Mouse (Mus musculus): ENCODE measurements around the gene Whamm. TPM values are rescaled to one million over a fixed set of nuclear protein-coding genes. Genes with fewer than 3 reads are reported as not detected.

Whamm gene
- 6.9 and 7.3 TPM in 2 replicates for polyA plus RNA-seq (2014; fragmentation: Nextera tagmentation; extraction: Ambion mirVana)

- ATAC-seq (ENCODE audit: low read depth) = peak; percentile 100
- peak within 1 kb of the TSS; percentile 81 for H3K4me3 ChIP-seq (ENCODE audit: low read depth, low read length)
- no peaks in the 10 kb centered on the region for H3K9me3 ChIP-seq (ENCODE audit: control insufficient read depth, low read length)
- H3K36me3 ChIP-seq (ENCODE audit: control insufficient read depth, insufficient read depth, low read length) = 0 out of 2 replicates have a peak, but pooled peaks cover 3% of the 10 kb centered on the region
- WGBS = 0% methylated on average over 27 of the region's 96 CpGs
- peak within 1 kb of the TSS; percentile 83 for H3K27ac ChIP-seq (replicated peaks; ENCODE audit: low read depth, low read length)
- H3K9ac ChIP-seq (ENCODE audit: low read depth, low read length) = peak within 1 kb of the TSS; percentile 81
- H3K4me2 ChIP-seq (ENCODE audit: low read depth, low read length) = peak within 1 kb of the TSS; percentile 78
- peaks cover 4% of the 10 kb centered on the region; the same call in 1 of the 2 replicates for H3K4me1 ChIP-seq (ENCODE audit: control insufficient read depth, insufficient read depth, low read length)
- DNase-seq (ENCODE audit: low spot score) = peak; percentile 98
- no peaks in the 10 kb centered on the region for H3K27me3 ChIP-seq (replicated peaks; ENCODE audit: control insufficient read depth, insufficient read depth, low read length)
These were observed at the start of gene Whamm for GRCm38 (mm10) chr7:81571108-81571940. TSS of gene Whamm (plus strand) at chr7:81571266.

GRCm38 (mm10) chr7:81523008-81523662 lies 47.9 kb upstream of the Whamm start:
- Histone ChIP-seq H3K9me3 (ENCODE audit: control insufficient read depth, low read length) (no peaks in the 10 kb centered on the region), H3K4me3 (ENCODE audit: low read depth, low read length) (peak overlapping the region; percentile 59), H3K36me3 (ENCODE audit: control insufficient read depth, insufficient read depth, low read length) (peaks cover 24% of the 10 kb centered on the region), H3K27ac (replicated peaks; ENCODE audit: low read depth, low read length) (peak overlapping the region; percentile 95), H3K4me1 (ENCODE audit: control insufficient read depth, insufficient read depth, low read length) (peaks cover 11% of the 10 kb centered on the region), H3K9ac (ENCODE audit: low read depth, low read length) (peak overlapping the region; percentile 78), H3K4me2 (ENCODE audit: low read depth, low read length) (peak overlapping the region; percentile 89), H3K27me3 (replicated peaks; ENCODE audit: control insufficient read depth, insufficient read depth, low read length) (no peaks in the 10 kb centered on the region)
- peak; percentile 99 for DNase-seq (ENCODE audit: low spot score)
- under 1% methylated on average over 31 of the region's 31 CpGs for WGBS
- ATAC-seq (ENCODE audit: low read depth) = peak; percentile 99

GRCm38 (mm10) chr7:81523663-81524017 lies 47.4 kb upstream of the Whamm start:
- Histone ChIP-seq H3K27ac (replicated peaks; ENCODE audit: low read depth, low read length) (peak overlapping the region; percentile 95), H3K9me3 (ENCODE audit: control insufficient read depth, low read length) (no peaks in the 10 kb centered on the region), H3K27me3 (replicated peaks; ENCODE audit: control insufficient read depth, insufficient read depth, low read length) (no peaks in the 10 kb centered on the region), H3K9ac (ENCODE audit: low read depth, low read length) (peak overlapping the region; percentile 78), H3K4me1 (ENCODE audit: control insufficient read depth, insufficient read depth, low read length) (peaks cover 11% of the 10 kb centered on the region), H3K4me2 (ENCODE audit: low read depth, low read length) (peak overlapping the region; percentile 89), H3K4me3 (ENCODE audit: low read depth, low read length) (peak overlapping the region; percentile 59), H3K36me3 (ENCODE audit: control insufficient read depth, insufficient read depth, low read length) (peaks cover 29% of the 10 kb centered on the region)
- 7% methylated on average over 13 of the region's 13 CpGs for WGBS
- DNase-seq (ENCODE audit: low spot score) (no peak), ATAC-seq (ENCODE audit: low read depth) (no peak)

- Histone ChIP-seq H3K9me3 (ENCODE audit: control insufficient read depth, low read length) (peaks cover 9% of the 10 kb centered on the region; the same call in 1 of the 2 replicates), H3K4me2 (ENCODE audit: low read depth, low read length) (no peak overlapping the region), H3K36me3 (ENCODE audit: control insufficient read depth, insufficient read depth, low read length) (peaks cover 81% of the 10 kb centered on the region), H3K4me3 (ENCODE audit: low read depth, low read length) (no peak overlapping the region), H3K27ac (replicated peaks; ENCODE audit: low read depth, low read length) (no peak overlapping the region), H3K4me1 (ENCODE audit: control insufficient read depth, insufficient read depth, low read length) (peaks cover 11% of the 10 kb centered on the region), H3K9ac (ENCODE audit: low read depth, low read length) (no peak overlapping the region), H3K27me3 (replicated peaks; ENCODE audit: control insufficient read depth, insufficient read depth, low read length) (no peaks in the 10 kb centered on the region)
- DNase-seq (ENCODE audit: low spot score) = no peak
- WGBS = 90% methylated on average over 8 of the region's 8 CpGs
- ATAC-seq (ENCODE audit: low read depth) = no peak
These were observed 42.1 kb upstream of the Whamm start for GRCm38 (mm10) chr7:81528918-81529317.

- H3K9me3 ChIP-seq (ENCODE audit: control insufficient read depth, low read length) = peaks cover 14% of the 10 kb centered on the region; the same call in 1 of the 2 replicates
- ATAC-seq (ENCODE audit: low read depth) (no peak), DNase-seq (ENCODE audit: low spot score) (no peak)
- H3K4me3 ChIP-seq (ENCODE audit: low read depth, low read length) = no peak overlapping the region
- no peak overlapping the region for H3K9ac ChIP-seq (ENCODE audit: low read depth, low read length)
- H3K4me2 ChIP-seq (ENCODE audit: low read depth, low read length) = no peak overlapping the region
- H3K4me1 ChIP-seq (ENCODE audit: control insufficient read depth, insufficient read depth, low read length) = no peaks in the 10 kb centered on the region
- H3K36me3 ChIP-seq (ENCODE audit: control insufficient read depth, insufficient read depth, low read length) = peaks cover 84% of the 10 kb centered on the region
- WGBS = 77% methylated on average over 1 of the region's 1 CpGs
- no peaks in the 10 kb centered on the region for H3K27me3 ChIP-seq (replicated peaks; ENCODE audit: control insufficient read depth, insufficient read depth, low read length)
- H3K27ac ChIP-seq (replicated peaks; ENCODE audit: low read depth, low read length) = no peak overlapping the region
These were observed 39.6 kb upstream of the Whamm start for GRCm38 (mm10) chr7:81531462-81531861.

- Histone ChIP-seq H3K27me3 (replicated peaks; ENCODE audit: control insufficient read depth, insufficient read depth, low read length) (no peaks in the 10 kb centered on the region), H3K4me2 (ENCODE audit: low read depth, low read length) (no peak overlapping the region), H3K36me3 (ENCODE audit: control insufficient read depth, insufficient read depth, low read length) (peaks cover 41% of the 10 kb centered on the region), H3K4me3 (ENCODE audit: low read depth, low read length) (no peak overlapping the region), H3K4me1 (ENCODE audit: control insufficient read depth, insufficient read depth, low read length) (no peaks in the 10 kb centered on the region), H3K9ac (ENCODE audit: low read depth, low read length) (no peak overlapping the region), H3K9me3 (ENCODE audit: control insufficient read depth, low read length) (peaks cover 14% of the 10 kb centered on the region; the same call in 1 of the 2 replicates), H3K27ac (replicated peaks; ENCODE audit: low read depth, low read length) (no peak overlapping the region)
- ATAC-seq (ENCODE audit: low read depth) = no peak
- DNase-seq (ENCODE audit: low spot score) = no peak
- WGBS = 84% methylated on average over 4 of the region's 4 CpGs
These were observed 34.6 kb upstream of the Whamm start for GRCm38 (mm10) chr7:81536478-81536877.

- Histone ChIP-seq H3K4me1 (ENCODE audit: control insufficient read depth, insufficient read depth, low read length) (no peaks in the 10 kb centered on the region), H3K36me3 (ENCODE audit: control insufficient read depth, insufficient read depth, low read length) (peaks cover 24% of the 10 kb centered on the region), H3K27ac (replicated peaks; ENCODE audit: low read depth, low read length) (no peak overlapping the region), H3K4me2 (ENCODE audit: low read depth, low read length) (no peak overlapping the region), H3K9me3 (ENCODE audit: control insufficient read depth, low read length) (peaks cover 13% of the 10 kb centered on the region; the same call in 1 of the 2 replicates), H3K4me3 (ENCODE audit: low read depth, low read length) (no peak overlapping the region), H3K9ac (ENCODE audit: low read depth, low read length) (no peak overlapping the region), H3K27me3 (replicated peaks; ENCODE audit: control insufficient read depth, insufficient read depth, low read length) (no peaks in the 10 kb centered on the region)
- WGBS = 50% methylated on average over 2 of the region's 2 CpGs
- DNase-seq (ENCODE audit: low spot score) (peak; percentile 27), ATAC-seq (ENCODE audit: low read depth) (no peak)
These were observed 32.9 kb upstream of the Whamm start for GRCm38 (mm10) chr7:81538070-81538675.

GRCm38 (mm10) chr7:81539565-81539964 lies 31.5 kb upstream of the Whamm start:
- Histone ChIP-seq H3K27ac (replicated peaks; ENCODE audit: low read depth, low read length) (no peak overlapping the region), H3K9me3 (ENCODE audit: control insufficient read depth, low read length) (no peaks in the 10 kb centered on the region), H3K4me2 (ENCODE audit: low read depth, low read length) (no peak overlapping the region), H3K27me3 (replicated peaks; ENCODE audit: control insufficient read depth, insufficient read depth, low read length) (no peaks in the 10 kb centered on the region), H3K9ac (ENCODE audit: low read depth, low read length) (no peak overlapping the region), H3K4me1 (ENCODE audit: control insufficient read depth, insufficient read depth, low read length) (no peaks in the 10 kb centered on the region), H3K4me3 (ENCODE audit: low read depth, low read length) (no peak overlapping the region), H3K36me3 (ENCODE audit: control insufficient read depth, insufficient read depth, low read length) (peaks cover 10% of the 10 kb centered on the region)
- no peak for ATAC-seq (ENCODE audit: low read depth)
- 16% methylated on average over 2 of the region's 2 CpGs for WGBS
- DNase-seq (ENCODE audit: low spot score) = no peak

Measured in embryonic facial prominence, embryonic 14.5 days (tissue).